16 mouse cellular contexts compared by ENCODE assay signal in genomic region chr10:78227875-78228559, GRCm38 (mm10). TPM values are rescaled to one million over a fixed set of nuclear protein-coding genes. Genes with fewer than 3 reads are reported as not detected.
A peak's percentile ranks its signal among the peaks of the same experiment; 100 is the strongest.
DNase-seq lines count a peak whose midpoint lies in the region; ATAC-seq and TF ChIP-seq lines count a peak whose summit lies in the region.
"Had no signal": no experiment of that assay in that cellular context is flagged by ENCODE, and none has a peak within 500 bp of the region (broad histone marks: within the 10 kb centered on the region; RNA-seq: fewer than 3 reads in every experiment).

No protein-coding gene starts in this region.

- no peak overlapping the region for H3K27ac ChIP-seq in stomach, embryonic 16.5 days (ENCODE audit: low read length)
- H3K27ac ChIP-seq in stomach, postnatal 0 days (replicated peaks) = no peak overlapping the region
- peak overlapping the region; percentile 90 for H3K27ac ChIP-seq in intestine, embryonic 16.5 days (ENCODE audit: low read length)
- H3K27ac ChIP-seq in hindbrain, embryonic 16.5 days (ENCODE audit: low read depth, low read length) = no peak overlapping the region
- H3K27ac ChIP-seq: liver, embryonic 13.5 days; midbrain, embryonic 12.5 days had no signal

- no peaks in the 10 kb centered on the region for H3K36me3 ChIP-seq in stomach, embryonic 16.5 days (ENCODE audit: control insufficient read depth, insufficient read depth, low read length)
- H3K36me3 ChIP-seq in stomach, postnatal 0 days (ENCODE audit: control insufficient read depth, insufficient read depth, low read length) = peaks cover 10% of the 10 kb centered on the region; the same call in 1 of the 2 replicates
- H3K36me3 ChIP-seq in intestine, embryonic 16.5 days (ENCODE audit: control insufficient read depth, insufficient read depth, low read length) = peaks cover 2% of the 10 kb centered on the region; the same call in 1 of the 2 replicates
- H3K36me3 ChIP-seq in hindbrain, embryonic 16.5 days (ENCODE audit: control insufficient read depth, insufficient read depth, low read length) = peaks cover 9% of the 10 kb centered on the region; the same call in 1 of the 2 replicates

- DNase-seq in kidney, adult 8-10 months = peak; percentile 10 to 16
- DNase-seq in kidney, adult 11 months = no peak
- DNase-seq in stomach, postnatal 0 days (ENCODE audit: low spot score) = no peak
- no peak for DNase-seq in right cerebral cortex, adult 2 months (ENCODE audit: low spot score in 2 of 2)
- DNase-seq: cerebellum, adult 2 months; forebrain, postnatal 0 days; gastrocnemius, postnatal 14 days; liver, embryonic 13.5 days had no signal

- H3K9ac ChIP-seq in stomach, embryonic 16.5 days (ENCODE audit: low read length) = no peak overlapping the region
- H3K9ac ChIP-seq in stomach, postnatal 0 days (ENCODE audit: low read length) = no peak overlapping the region
- H3K9ac ChIP-seq in intestine, embryonic 16.5 days (ENCODE audit: low read depth, low read length) = no peak overlapping the region
- no peak overlapping the region for H3K9ac ChIP-seq in hindbrain, embryonic 16.5 days (ENCODE audit: low read depth, low read length)
- H3K9ac ChIP-seq: forebrain, postnatal 0 days; liver, embryonic 13.5 days; midbrain, embryonic 12.5 days had no signal

- TF ChIP-seq EP300 in stomach, postnatal 0 days (optimal IDR thresholded peaks at IDR 0.05) = no peak

- 0 out of 2 replicates have a peak, but pooled peaks have one; percentile 17 for ATAC-seq in stomach, embryonic 16.5 days (ENCODE audit: insufficient read depth, low FRiP score)
- no peak for ATAC-seq in stomach, postnatal 0 days (ENCODE audit: low FRiP score, low TSS enrichment)
- peak; percentile 88 for ATAC-seq in intestine, embryonic 16.5 days
- no peak for ATAC-seq in hindbrain, embryonic 16.5 days
- ATAC-seq: activated CD4-positive, CD25-positive, alpha-beta regulatory T cell, adult 4 months; CD4-positive, CD25-positive, alpha-beta regulatory T cell, adult 4 months; forebrain, postnatal 0 days; lung, postnatal 0 days had no signal

- H3K27me3 ChIP-seq in stomach, embryonic 16.5 days (ENCODE audit: control insufficient read depth, insufficient read depth, low read length) = no peaks in the 10 kb centered on the region
- H3K27me3 ChIP-seq in stomach, postnatal 0 days (ENCODE audit: control insufficient read depth, insufficient read depth, low read length) = no peaks in the 10 kb centered on the region
- no peaks in the 10 kb centered on the region for H3K27me3 ChIP-seq in intestine, embryonic 16.5 days (replicated peaks; ENCODE audit: control insufficient read depth, insufficient read depth, low read length)
- H3K27me3 ChIP-seq in hindbrain, embryonic 16.5 days (replicated peaks; ENCODE audit: control insufficient read depth, insufficient read depth, low read length) = no peaks in the 10 kb centered on the region
- H3K27me3 ChIP-seq: liver, embryonic 13.5 days; midbrain, embryonic 12.5 days had no signal

- no peaks in the 10 kb centered on the region for H3K4me1 ChIP-seq in stomach, embryonic 16.5 days (ENCODE audit: control insufficient read depth, insufficient read depth, low read length)
- H3K4me1 ChIP-seq in stomach, postnatal 0 days (replicated peaks; ENCODE audit: control insufficient read depth, insufficient read depth) = no peaks in the 10 kb centered on the region
- H3K4me1 ChIP-seq in intestine, embryonic 16.5 days (ENCODE audit: control insufficient read depth, insufficient read depth, low read length) = peaks cover 9% of the 10 kb centered on the region; the same call in 1 of the 2 replicates
- no peaks in the 10 kb centered on the region for H3K4me1 ChIP-seq in hindbrain, embryonic 16.5 days (ENCODE audit: control insufficient read depth, insufficient read depth, low read depth, low read length)
- H3K4me1 ChIP-seq: midbrain, embryonic 12.5 days had no signal

- no peaks in the 10 kb centered on the region for H3K9me3 ChIP-seq in stomach, embryonic 16.5 days (replicated peaks; ENCODE audit: control insufficient read depth, low read length)
- no peaks in the 10 kb centered on the region for H3K9me3 ChIP-seq in stomach, postnatal 0 days (ENCODE audit: control insufficient read depth, low read length)
- H3K9me3 ChIP-seq in intestine, embryonic 16.5 days (ENCODE audit: control insufficient read depth, low read length) = no peaks in the 10 kb centered on the region
- no peaks in the 10 kb centered on the region for H3K9me3 ChIP-seq in hindbrain, embryonic 16.5 days (ENCODE audit: control insufficient read depth, low read length)
- H3K9me3 ChIP-seq: liver, embryonic 13.5 days; midbrain, embryonic 12.5 days had no signal

- H3K4me3 ChIP-seq in stomach, embryonic 16.5 days (replicated peaks; ENCODE audit: low read length) = no peak overlapping the region
- no peak overlapping the region for H3K4me3 ChIP-seq in stomach, postnatal 0 days (ENCODE audit: low read depth, low read length)
- no peak overlapping the region for H3K4me3 ChIP-seq in intestine, embryonic 16.5 days (ENCODE audit: low read length)
- H3K4me3 ChIP-seq in hindbrain, embryonic 16.5 days (ENCODE audit: low read length) = no peak overlapping the region
- H3K4me3 ChIP-seq: erythroblast, embryonic 14.5 days; liver, embryonic 13.5 days; midbrain, embryonic 12.5 days had no signal

- no peak overlapping the region for H3K4me2 ChIP-seq in stomach, embryonic 16.5 days (ENCODE audit: low read depth, low read length)
- H3K4me2 ChIP-seq in stomach, postnatal 0 days (replicated peaks; ENCODE audit: low read depth) = no peak overlapping the region
- H3K4me2 ChIP-seq in intestine, embryonic 16.5 days (ENCODE audit: low read depth, low read length) = 0 out of 2 replicates have a peak overlapping the region, but pooled peaks have one; percentile 4
- no peak overlapping the region for H3K4me2 ChIP-seq in hindbrain, embryonic 16.5 days (ENCODE audit: low read length)
- H3K4me2 ChIP-seq: liver, embryonic 13.5 days; midbrain, embryonic 12.5 days had no signal

- TF ChIP-seq CTCF in stomach, postnatal 0 days (IDR thresholded peaks at IDR 0.05; ENCODE audit: low read depth) = no peak

- WGBS in stomach, embryonic 16.5 days = 81% methylated on average over 8 of the region's 8 CpGs
- WGBS in stomach, postnatal 0 days = 84% methylated on average over 8 of the region's 8 CpGs
- WGBS in intestine, embryonic 16.5 days = 65% methylated on average over 8 of the region's 8 CpGs
- 82% methylated on average over 8 of the region's 8 CpGs for WGBS in hindbrain, embryonic 16.5 days

RNA-seq across cellular contexts. Expression of gene Trappc10, which starts 16.4 kb away (rescaled TPM):
- 3.4 and 4.7 TPM in 2 replicates for polyA plus RNA-seq in stomach, embryonic 16.5 days (2015; fragmentation: Nextera tagmentation; extraction: Ambion mirVana)
- 14.7 and 17.8 TPM in 2 replicates for polyA plus RNA-seq in stomach, postnatal 0 days (2015; fragmentation: Nextera tagmentation; extraction: Ambion mirVana)
- polyA plus RNA-seq in intestine, embryonic 16.5 days (2015; fragmentation: Nextera tagmentation; extraction: Ambion mirVana) = 3.3 and 4.9 TPM in 2 replicates
- polyA plus RNA-seq in hindbrain, embryonic 16.5 days (2015; fragmentation: Nextera tagmentation; extraction: Ambion mirVana) = 11.3 and 21.5 TPM in 2 replicates

RNA-seq across cellular contexts. Expression of gene Pwp2, which starts 43.1 kb away (rescaled TPM):
- 15.5 and 16.6 TPM in 2 replicates for polyA plus RNA-seq in stomach, embryonic 16.5 days (2015; fragmentation: Nextera tagmentation; extraction: Ambion mirVana)
- 6.2 and 7.1 TPM in 2 replicates for polyA plus RNA-seq in stomach, postnatal 0 days (2015; fragmentation: Nextera tagmentation; extraction: Ambion mirVana)
- polyA plus RNA-seq in intestine, embryonic 16.5 days (2015; fragmentation: Nextera tagmentation; extraction: Ambion mirVana) = 15.5 TPM in 2 replicates
- polyA plus RNA-seq in hindbrain, embryonic 16.5 days (2015; fragmentation: Nextera tagmentation; extraction: Ambion mirVana) = 15.9 and 17.0 TPM in 2 replicates

RNA-seq across cellular contexts. Expression of gene D10Jhu81e, which starts 58.4 kb away (rescaled TPM):
- polyA plus RNA-seq in stomach, embryonic 16.5 days (2015; fragmentation: Nextera tagmentation; extraction: Ambion mirVana) = 39.5 and 46.6 TPM in 2 replicates
- 28.4 and 33.9 TPM in 2 replicates for polyA plus RNA-seq in stomach, postnatal 0 days (2015; fragmentation: Nextera tagmentation; extraction: Ambion mirVana)
- polyA plus RNA-seq in intestine, embryonic 16.5 days (2015; fragmentation: Nextera tagmentation; extraction: Ambion mirVana) = 43.8 and 45.7 TPM in 2 replicates
- 31.8 and 35.4 TPM in 2 replicates for polyA plus RNA-seq in hindbrain, embryonic 16.5 days (2015; fragmentation: Nextera tagmentation; extraction: Ambion mirVana)

Comparison
In these comparisons a context has a peak if more than half of its experiments do, and no peak if none do; other contexts are left out.
1. DNase-seq: peak in kidney, adult 8-10 months (2 of 2); none in kidney, adult 11 months (single experiment), stomach, postnatal 0 days (single experiment) and right cerebral cortex, adult 2 months (0 of 2).
2. ATAC-seq: peak in stomach, embryonic 16.5 days (single experiment) and intestine, embryonic 16.5 days (single experiment); none in stomach, postnatal 0 days (single experiment) and hindbrain, embryonic 16.5 days (single experiment).